Mouse (Mus musculus): ENCODE measurements around the gene Lin37. TPM values are rescaled to one million over a fixed set of nuclear protein-coding genes. Genes with fewer than 3 reads are reported as not detected.

Gene Lin37
- total and polyA plus RNA-seq, 3 experiments, result 4.0 to 38.6 (median 8.3) TPM

DNA sequence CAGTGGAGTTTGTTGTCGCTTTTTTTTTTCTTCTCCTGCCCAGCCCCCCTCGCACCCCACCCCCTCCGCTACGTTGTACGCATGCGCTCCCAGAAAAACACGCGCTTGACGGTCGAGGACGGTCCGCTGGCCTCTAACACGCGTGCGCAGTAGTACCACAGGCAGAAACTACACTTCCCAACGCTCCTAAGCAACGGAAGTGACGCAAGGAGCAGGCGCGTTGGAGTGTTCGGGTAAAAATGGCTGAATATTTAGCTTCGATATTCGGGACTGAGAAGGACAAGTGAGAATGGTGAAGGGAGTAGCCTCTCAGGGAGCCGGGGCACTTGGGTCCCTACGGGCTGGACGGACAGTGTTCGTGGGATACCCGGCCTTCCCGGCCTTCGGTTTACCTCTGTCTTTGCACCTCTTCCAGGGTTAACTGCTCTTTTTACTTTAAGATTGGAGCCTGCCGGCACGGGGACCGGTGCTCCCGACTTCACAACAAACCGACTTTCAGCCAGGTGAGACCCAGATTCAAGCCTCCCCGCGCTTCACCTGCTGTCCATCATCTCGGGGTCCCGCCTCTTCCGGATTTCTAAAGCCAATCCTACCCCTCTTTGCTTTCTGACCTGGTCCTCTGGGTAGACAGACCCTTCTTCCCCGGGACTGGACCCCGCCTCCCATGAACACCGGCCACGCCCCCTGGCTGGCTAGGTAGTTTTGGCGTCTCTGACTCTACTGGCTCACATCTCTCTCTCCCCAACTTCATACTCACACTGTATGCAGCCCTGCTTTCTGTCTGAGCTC lies 3.7 kb upstream of the Lin37 start, which contains the start of the genes U2af1l4, Gm49396 and Psenen:
Gene U2af1l4, plus strand, starts transcription at position 185 of the 789 bp plus-strand sequence.
Gene Gm49396, plus strand, starts transcription at position 228 of the 789 bp plus-strand sequence.
Gene Psenen, minus strand, starts transcription at position 511 of the 789 bp plus-strand sequence.
- H3K79me2 ChIP-seq (replicated peaks; ENCODE audit: control insufficient read depth, extremely low read depth, insufficient read depth, poor library complexity, severe bottlenecking), result peaks cover 22% of the 10 kb centered on the region
- dilution Hi-C loops (cut with MboI; ENCODE audit: extremely low pct_ligation_motif_present, extremely low pct_unique_long_range_greater_than_20kb, low sequenced_read_pairs), result no loop called here
- H3K4me2 ChIP-seq (ENCODE audit: insufficient read depth, low read depth, poor library complexity, severe bottlenecking), result peak within 1 kb of the TSS; percentile 77
- H3K4me1 ChIP-seq (ENCODE audit: control insufficient read depth in 1 of 2, insufficient read depth in 2 of 2), result peaks cover 7 to 28% of the 10 kb centered on the region in 2 experiments; a peak in 3 of 4 replicates
- no peaks in the 10 kb centered on the region for H3K27me3 ChIP-seq (replicated peaks)
- TF ChIP-seq PAX5 (IDR thresholded peaks at IDR 0.05; ENCODE audit: low read length), result no peak
- TF ChIP-seq E2F4 (IDR thresholded peaks at IDR 0.05; ENCODE audit: insufficient replicate concordance, low read depth, low read length), result peak; percentile 29; the same call in 1 of the 2 replicates
- TF ChIP-seq HCFC1 (IDR thresholded peaks at IDR 0.05; ENCODE audit: low read depth, low read length), result peak; percentile 96
- TF ChIP-seq ZMIZ1 (IDR thresholded peaks at IDR 0.05; ENCODE audit: low read depth, low read length), result 0 out of 2 replicates have a peak, but pooled peaks have one; percentile 51
- TF ChIP-seq ZNF384 (IDR thresholded peaks at IDR 0.05; ENCODE audit: low read depth, low read length), result peak; percentile 94
- no peak for TF ChIP-seq RCOR1 (conservative IDR thresholded peaks at IDR 0.05; ENCODE audit: low read depth, low read length)
- TF ChIP-seq TCF12 (IDR thresholded peaks at IDR 0.05; ENCODE audit: low read depth, low read length), result peak; percentile 69
- TF ChIP-seq KAT2A (IDR thresholded peaks at IDR 0.05; ENCODE audit: insufficient replicate concordance, low read length), result peak; percentile 98; the same call in 1 of the 2 replicates
- no peak for TF ChIP-seq USF2 (conservative IDR thresholded peaks at IDR 0.05; ENCODE audit: low read depth, low read length)
- TF ChIP-seq EP300 (IDR thresholded peaks at IDR 0.05; ENCODE audit: low read length), result no peak
- peak; percentile 80 for TF ChIP-seq MXI1 (IDR thresholded peaks at IDR 0.05; ENCODE audit: low read depth, low read length)
- no peak for TF ChIP-seq ZKSCAN1 (IDR thresholded peaks at IDR 0.05; ENCODE audit: borderline replicate concordance, low read depth, low read length)
- peak; percentile 90 for TF ChIP-seq NRF1 (IDR thresholded peaks at IDR 0.05; ENCODE audit: low read depth, low read length)
- peak; percentile 69 for TF ChIP-seq ELF1 (IDR thresholded peaks at IDR 0.05; ENCODE audit: low read depth, low read length)
- no peak for TF ChIP-seq RAD21 (IDR thresholded peaks at IDR 0.05; ENCODE audit: low read depth, low read length)
- TF ChIP-seq SMC3 (IDR thresholded peaks at IDR 0.05; ENCODE audit: low read depth, low read length), result no peak
- no peak; the same call in 1 of the 2 replicates for TF ChIP-seq POLR2AphosphoS2 (IDR thresholded peaks at IDR 0.05; ENCODE audit: low read depth, low read length)
- peak; percentile 60 for TF ChIP-seq POLR2A (IDR thresholded peaks at IDR 0.05; ENCODE audit: low read depth, low read length)
- TF ChIP-seq MAX (IDR thresholded peaks at IDR 0.05; ENCODE audit: low read length), result peak; percentile 93
- TF ChIP-seq UBTF (IDR thresholded peaks at IDR 0.05; ENCODE audit: low read depth, low read length), result no peak
- TF ChIP-seq SIN3A (IDR thresholded peaks at IDR 0.05; ENCODE audit: low read length), result peak; percentile 89; the same call in 1 of the 2 replicates
- TF ChIP-seq MAZ (IDR thresholded peaks at IDR 0.05; ENCODE audit: low read depth, low read length), result peak; percentile 60; the same call in 1 of the 2 replicates
- TF ChIP-seq ZC3H11A (IDR thresholded peaks at IDR 0.05; ENCODE audit: low read depth, low read length), result no peak
- TF ChIP-seq CHD1 (IDR thresholded peaks at IDR 0.05; ENCODE audit: low read depth, low read length), result no peak
- TF ChIP-seq MYC (IDR thresholded peaks at IDR 0.05; ENCODE audit: low read depth, low read length), result peak; percentile 89
- TF ChIP-seq GABPA (IDR thresholded peaks at IDR 0.05; ENCODE audit: insufficient replicate concordance, low read depth, low read length), result peak; percentile 64; the same call in 1 of the 2 replicates
- peak; percentile 98 for TF ChIP-seq CHD2 (IDR thresholded peaks at IDR 0.05; ENCODE audit: low read length)
- TF ChIP-seq BHLHE40 (IDR thresholded peaks at IDR 0.05; ENCODE audit: low read depth, low read length), result peak; percentile 77; the same call in 1 of the 2 replicates
- TF ChIP-seq MEF2A (IDR thresholded peaks at IDR 0.05; ENCODE audit: borderline replicate concordance, low read depth, low read length), result peak; percentile 68
- 0 out of 2 replicates have a peak, but pooled peaks have one; percentile 24 for TF ChIP-seq ETS1 (conservative IDR thresholded peaks at IDR 0.05; ENCODE audit: low read depth, low read length)
- peak; percentile 72; the same call in 1 of the 2 replicates for TF ChIP-seq TBP (conservative IDR thresholded peaks at IDR 0.05; ENCODE audit: low read depth, low read length)
- TF ChIP-seq IRF4 (IDR thresholded peaks at IDR 0.05; ENCODE audit: low read depth, low read length), result 0 out of 2 replicates have a peak, but pooled peaks have one; percentile 42
- TF ChIP-seq JUND (conservative IDR thresholded peaks at IDR 0.05; ENCODE audit: low read depth, low read length), result no peak; the same call in 1 of the 2 replicates
- H3K36me3 ChIP-seq (replicated peaks in 1 of 2; ENCODE audit: control insufficient read depth in 1 of 2, insufficient read depth in 1 of 2, low read length in 1 of 2), result peaks cover 28 to 47% of the 10 kb centered on the region in 2 experiments
- H3K9ac ChIP-seq (ENCODE audit: insufficient read depth, low read depth), result peak within 1 kb of the TSS; percentile 99
- peak within 1 kb of the TSS; percentile 81 for H3K27ac ChIP-seq (ENCODE audit: insufficient read depth, low read depth)
- no peaks in the 10 kb centered on the region for H3K9me3 ChIP-seq (replicated peaks; ENCODE audit: low read length)
- peak within 1 kb of the TSS; percentile 85 to 100 (median 90) for H3K4me3 ChIP-seq (replicated peaks in 1 of 3; ENCODE audit: low read depth in 2 of 3, low read length in 2 of 3, poor library complexity in 1 of 3)
- DNase-seq (ENCODE audit: extremely low read depth), result peak; percentile 99
- in situ Hi-C loops (cut with MboI; ENCODE audit: low pct_ligation_motif_present, low pct_unique_long_range_greater_than_20kb, low sequenced_read_pairs), result no loop called here

All from CH12.LX (cell line).